Comparison of ENCODE assay signal across 11 mouse cellular contexts in the genomic region with DNA sequence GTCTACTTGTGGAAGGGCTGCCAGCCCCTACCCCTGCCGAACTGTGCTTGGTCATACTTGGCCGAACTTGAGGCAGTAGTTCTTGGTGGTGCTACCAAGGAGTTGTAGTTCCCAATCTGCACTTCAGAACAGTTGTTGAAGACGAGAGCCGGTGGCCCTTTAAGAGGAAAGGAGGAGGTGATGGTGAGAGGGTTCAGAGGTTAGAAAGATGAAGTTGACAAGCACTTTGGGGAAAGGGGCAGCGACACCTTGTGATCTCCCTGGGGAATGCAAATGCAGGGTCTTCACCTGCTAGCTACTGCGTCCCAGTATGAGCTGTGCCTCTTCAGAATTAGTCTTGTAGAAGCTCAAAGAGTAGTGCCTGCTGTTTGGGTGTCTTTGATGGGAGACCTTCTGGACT. TPM values are rescaled to one million over a fixed set of nuclear protein-coding genes. Genes with fewer than 3 reads are reported as not detected.
DNase-seq lines count a peak whose midpoint lies in the region; ATAC-seq and TF ChIP-seq lines count a peak whose summit lies in the region.
"Had no signal": no experiment of that assay in that cellular context is flagged by ENCODE, and none has a peak within 500 bp of the region (broad histone marks: within the 10 kb centered on the region; RNA-seq: fewer than 3 reads in every experiment).

No protein-coding gene starts in this region.

- peaks cover 95% of the 10 kb centered on the region for H3K27me3 ChIP-seq in heart, embryonic 10.5 days (ENCODE audit: insufficient read depth, poor library complexity, severe bottlenecking)
- H3K27me3 ChIP-seq in liver, embryonic 14.5 days (ENCODE audit: control insufficient read depth, insufficient read depth, low read length), result peaks cover 20% of the 10 kb centered on the region
- peaks cover 68% of the 10 kb centered on the region for H3K27me3 ChIP-seq in forebrain, embryonic 16.5 days (replicated peaks; ENCODE audit: control insufficient read depth, insufficient read depth, low read length)
- H3K27me3 ChIP-seq in hindbrain, embryonic 12.5 days, result peaks cover 92% of the 10 kb centered on the region

- no peak overlapping the region for H3K4me3 ChIP-seq in heart, embryonic 10.5 days
- no peak overlapping the region for H3K4me3 ChIP-seq in liver, embryonic 14.5 days (ENCODE audit: insufficient read depth in 1 of 2, low read depth in 2 of 2, low read length in 2 of 2)
- no peak overlapping the region for H3K4me3 ChIP-seq in forebrain, embryonic 16.5 days (replicated peaks; ENCODE audit: low read length)
- H3K4me3 ChIP-seq in hindbrain, embryonic 12.5 days, result no peak overlapping the region
- H3K4me3 ChIP-seq: limb, embryonic 15.5 days; midbrain, embryonic 12.5 days had no signal

- H3K36me3 ChIP-seq in heart, embryonic 10.5 days, result peaks cover 5% of the 10 kb centered on the region; the same call in 1 of the 2 replicates
- no peaks in the 10 kb centered on the region for H3K36me3 ChIP-seq in liver, embryonic 14.5 days (replicated peaks; ENCODE audit: control insufficient read depth, insufficient read depth, low read depth)
- H3K36me3 ChIP-seq in forebrain, embryonic 16.5 days (ENCODE audit: control insufficient read depth, insufficient read depth), result no peaks in the 10 kb centered on the region
- no peaks in the 10 kb centered on the region for H3K36me3 ChIP-seq in hindbrain, embryonic 12.5 days
- H3K36me3 ChIP-seq: heart, embryonic 15.5 days; midbrain, embryonic 12.5 days had no signal

- 20% methylated on average over 6 of the region's 6 CpGs for WGBS in heart, embryonic 10.5 days
- 47% methylated on average over 6 of the region's 6 CpGs for WGBS in liver, embryonic 14.5 days (ENCODE audit: insufficient replicate concordance)
- WGBS in forebrain, embryonic 16.5 days, result 24% methylated on average over 6 of the region's 6 CpGs
- WGBS in hindbrain, embryonic 12.5 days, result 19% methylated on average over 6 of the region's 6 CpGs

- H3K27ac ChIP-seq in heart, embryonic 10.5 days, result no peak overlapping the region
- no peak overlapping the region for H3K27ac ChIP-seq in liver, embryonic 14.5 days
- H3K27ac ChIP-seq in forebrain, embryonic 16.5 days (ENCODE audit: low read length), result no peak overlapping the region
- H3K27ac ChIP-seq in hindbrain, embryonic 12.5 days, result no peak overlapping the region
- H3K27ac ChIP-seq: limb, embryonic 15.5 days; midbrain, embryonic 12.5 days had no signal

- no peaks in the 10 kb centered on the region for H3K9me3 ChIP-seq in heart, embryonic 10.5 days
- no peaks in the 10 kb centered on the region for H3K9me3 ChIP-seq in liver, embryonic 14.5 days (ENCODE audit: control insufficient read depth, low read length)
- H3K9me3 ChIP-seq in forebrain, embryonic 16.5 days (ENCODE audit: control insufficient read depth, low read length), result no peaks in the 10 kb centered on the region
- H3K9me3 ChIP-seq in hindbrain, embryonic 12.5 days (replicated peaks), result no peaks in the 10 kb centered on the region
- H3K9me3 ChIP-seq: heart, embryonic 15.5 days; limb, embryonic 15.5 days; midbrain, embryonic 12.5 days had no signal

- ATAC-seq in liver, embryonic 14.5 days (ENCODE audit: insufficient read depth), result no peak
- ATAC-seq in forebrain, embryonic 16.5 days, result no peak
- no peak for ATAC-seq in hindbrain, embryonic 12.5 days (ENCODE audit: low FRiP score)

- H3K9ac ChIP-seq in liver, embryonic 14.5 days (replicated peaks), result no peak overlapping the region
- H3K9ac ChIP-seq in forebrain, embryonic 16.5 days (replicated peaks; ENCODE audit: low read depth, low read length), result no peak overlapping the region
- no peak overlapping the region for H3K9ac ChIP-seq in hindbrain, embryonic 12.5 days
- H3K9ac ChIP-seq: heart, embryonic 15.5 days; limb, embryonic 15.5 days; midbrain, embryonic 12.5 days had no signal

- peak; percentile 49 for TF ChIP-seq CTCF in liver, embryonic 14.5 days (IDR thresholded peaks at IDR 0.05; ENCODE audit: low read depth)

- no peak overlapping the region for H3K4me2 ChIP-seq in liver, embryonic 14.5 days (ENCODE audit: low read depth)
- no peak overlapping the region for H3K4me2 ChIP-seq in forebrain, embryonic 16.5 days (ENCODE audit: low read length)
- no peak overlapping the region for H3K4me2 ChIP-seq in hindbrain, embryonic 12.5 days (replicated peaks)
- H3K4me2 ChIP-seq: limb, embryonic 15.5 days; midbrain, embryonic 12.5 days had no signal

- TF ChIP-seq EP300 in liver, embryonic 14.5 days (IDR thresholded peaks at IDR 0.05; ENCODE audit: low read depth), result no peak

- peaks cover 44% of the 10 kb centered on the region for H3K4me1 ChIP-seq in heart, embryonic 10.5 days
- H3K4me1 ChIP-seq in liver, embryonic 14.5 days (replicated peaks; ENCODE audit: control insufficient read depth in 2 of 2, insufficient read depth in 2 of 2, low read length in 1 of 2), result peaks cover 0 to 9% of the 10 kb centered on the region in 2 experiments; a peak in 3 of 4 replicates
- peaks cover 11% of the 10 kb centered on the region for H3K4me1 ChIP-seq in forebrain, embryonic 16.5 days (replicated peaks; ENCODE audit: control insufficient read depth, insufficient read depth, low read length)
- H3K4me1 ChIP-seq in hindbrain, embryonic 12.5 days, result peaks cover 18% of the 10 kb centered on the region

- DNase-seq in heart, adult 11 months, result peak; percentile 87
- no peak for DNase-seq in heart, embryonic 10.5 days (ENCODE audit: low spot score)
- DNase-seq in liver, embryonic 14.5 days (ENCODE audit: low read depth in 3 of 3, low spot score in 3 of 3), result no peak
- DNase-seq in liver (no peak), ZHBTc4 (ENCODE audit: low read depth, low spot score) (peak; percentile 60)
- DNase-seq in lung, postnatal 4 days, result peak; percentile 26 to 34

RNA-seq across cellular contexts. Expression of a gene that starts 1.3 kb away (rescaled TPM):
- 14.5 and 18.1 TPM in 2 replicates for polyA plus RNA-seq in heart, embryonic 10.5 days (2016; fragmentation: Nextera tagmentation; extraction: Ambion mirVana)
- 0.88 and 1.0 TPM in 2 replicates for polyA plus RNA-seq in liver, embryonic 14.5 days (2012; rRNA removed)
- 0.66 and 1.2 TPM in 2 replicates for polyA plus RNA-seq in liver, embryonic 14.5 days (2014; fragmentation: Nextera tagmentation; extraction: Ambion mirVana)
- 3.2 and 3.7 TPM in 2 replicates for polyA plus RNA-seq in forebrain, embryonic 16.5 days (2015; fragmentation: Nextera tagmentation; extraction: Ambion mirVana)
- 15.7 and 19.5 TPM in 2 replicates for polyA plus RNA-seq in hindbrain, embryonic 12.5 days (2016; fragmentation: Nextera tagmentation; extraction: Ambion mirVana)

RNA-seq across cellular contexts. Expression of a gene that starts 3.5 kb away (rescaled TPM):
- polyA plus RNA-seq in heart, embryonic 10.5 days (2016; fragmentation: Nextera tagmentation; extraction: Ambion mirVana), result 20.0 and 32.0 TPM in 2 replicates
- polyA plus RNA-seq in liver, embryonic 14.5 days (2012; rRNA removed), result 13.1 and 15.1 TPM in 2 replicates
- polyA plus RNA-seq in liver, embryonic 14.5 days (2014; fragmentation: Nextera tagmentation; extraction: Ambion mirVana), result 18.2 and 22.0 TPM in 2 replicates
- polyA plus RNA-seq in forebrain, embryonic 16.5 days (2015; fragmentation: Nextera tagmentation; extraction: Ambion mirVana), result 2.7 and 3.2 TPM in 2 replicates
- 10.8 and 13.5 TPM in 2 replicates for polyA plus RNA-seq in hindbrain, embryonic 12.5 days (2016; fragmentation: Nextera tagmentation; extraction: Ambion mirVana)

RNA-seq across cellular contexts. Expression of a gene that starts 19.4 kb away (rescaled TPM):
- 0.53 and 0.79 TPM in 2 replicates for polyA plus RNA-seq in heart, embryonic 10.5 days (2016; fragmentation: Nextera tagmentation; extraction: Ambion mirVana)
- 2.9 and 3.3 TPM in 2 replicates for polyA plus RNA-seq in liver, embryonic 14.5 days (2012; rRNA removed)
- polyA plus RNA-seq in liver, embryonic 14.5 days (2014; fragmentation: Nextera tagmentation; extraction: Ambion mirVana), result 1.7 and 2.7 TPM in 2 replicates
- polyA plus RNA-seq in forebrain, embryonic 16.5 days (2015; fragmentation: Nextera tagmentation; extraction: Ambion mirVana), result 0.24 and 0.25 TPM in 2 replicates
- 0.72 TPM in 1 of 2 replicates, not detected in the other for polyA plus RNA-seq in hindbrain, embryonic 12.5 days (2016; fragmentation: Nextera tagmentation; extraction: Ambion mirVana)

RNA-seq across cellular contexts. Expression of a gene that starts 24.0 kb away (rescaled TPM):
- 0.44 and 1.1 TPM in 2 replicates for polyA plus RNA-seq in heart, embryonic 10.5 days (2016; fragmentation: Nextera tagmentation; extraction: Ambion mirVana)
- polyA plus RNA-seq in liver, embryonic 14.5 days (2012; rRNA removed), result 0.65 and 0.67 TPM in 2 replicates
- polyA plus RNA-seq in liver, embryonic 14.5 days (2014; fragmentation: Nextera tagmentation; extraction: Ambion mirVana), result 0.39 and 0.67 TPM in 2 replicates
- polyA plus RNA-seq in forebrain, embryonic 16.5 days (2015; fragmentation: Nextera tagmentation; extraction: Ambion mirVana), result 0.21 and 0.38 TPM in 2 replicates
- 0.36 and 0.57 TPM in 2 replicates for polyA plus RNA-seq in hindbrain, embryonic 12.5 days (2016; fragmentation: Nextera tagmentation; extraction: Ambion mirVana)

RNA-seq across cellular contexts. Expression of a gene that starts 26.9 kb away (rescaled TPM):
- polyA plus RNA-seq in heart, embryonic 10.5 days (2016; fragmentation: Nextera tagmentation; extraction: Ambion mirVana), result 1.4 and 2.0 TPM in 2 replicates
- polyA plus RNA-seq in liver, embryonic 14.5 days (2012; rRNA removed), result 37.3 and 42.1 TPM in 2 replicates
- polyA plus RNA-seq in liver, embryonic 14.5 days (2014; fragmentation: Nextera tagmentation; extraction: Ambion mirVana), result 40.0 and 42.8 TPM in 2 replicates
- polyA plus RNA-seq in forebrain, embryonic 16.5 days (2015; fragmentation: Nextera tagmentation; extraction: Ambion mirVana), result 0.21 TPM in 1 of 2 replicates, not detected in the other
- 0.36 and 0.56 TPM in 2 replicates for polyA plus RNA-seq in hindbrain, embryonic 12.5 days (2016; fragmentation: Nextera tagmentation; extraction: Ambion mirVana)
- polyA plus RNA-seq: midbrain, embryonic 12.5 days had no signal

Comparison
In these comparisons a context has a peak if more than half of its experiments do, and no peak if none do; other contexts are left out.
1. DNase-seq: peak in heart, adult 11 months (single experiment), ZHBTc4 (single experiment) and lung, postnatal 4 days (2 of 2); none in heart, embryonic 10.5 days (single experiment), liver, embryonic 14.5 days (0 of 3) and liver (single experiment).